Mouse (Mus musculus): ENCODE results near the gene Polr2g.

DNA sequence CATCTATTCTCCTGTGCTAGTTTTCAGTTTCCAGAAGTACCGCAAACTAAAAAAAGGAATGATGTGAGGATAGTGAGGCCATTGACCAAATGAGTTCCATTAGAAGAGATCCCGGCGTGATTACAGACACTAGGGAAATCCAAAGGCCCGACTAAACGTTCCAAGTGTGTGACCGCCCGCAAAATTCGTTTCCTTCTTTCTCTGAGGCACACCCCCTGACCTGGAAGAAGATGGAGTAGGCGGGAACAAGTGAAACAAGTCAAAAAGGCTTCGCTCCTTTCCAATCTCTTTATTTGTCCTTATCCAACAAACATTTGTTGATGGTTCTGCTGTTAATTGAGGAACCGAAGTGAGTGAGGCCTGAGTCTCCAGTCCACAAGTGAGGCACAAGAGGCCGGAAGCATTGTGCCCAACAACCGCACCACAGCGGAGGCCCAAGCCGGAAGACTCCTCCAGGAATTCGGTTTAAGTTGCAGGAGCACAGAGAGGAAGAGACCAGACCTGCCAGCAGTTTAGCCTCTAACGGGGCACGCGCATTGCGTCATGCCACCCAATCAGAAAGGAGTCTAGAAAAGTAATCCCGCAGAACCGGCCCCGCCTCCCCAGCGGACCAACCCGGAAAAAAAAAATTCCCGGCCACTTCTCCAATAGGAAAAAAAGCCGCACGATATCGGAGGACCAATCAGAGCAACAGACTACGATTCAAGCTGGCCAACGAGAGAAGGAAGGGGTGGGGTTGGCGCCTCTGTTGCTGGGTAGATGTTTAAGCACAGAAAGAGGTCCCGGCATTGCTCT, 20.6 kb upstream of the Polr2g start, which contains the start of gene Ttc9c:
- TF ChIP-seq POLR2AphosphoS2 (IDR thresholded peaks at IDR 0.05; ENCODE audit: insufficient read length, low read depth) = peak; percentile 78
- no peak for TF ChIP-seq MYOG (IDR thresholded peaks at IDR 0.05; ENCODE audit: control insufficient read depth in 1 of 3, insufficient read depth in 1 of 3, insufficient read length in 2 of 3, low read depth in 2 of 3)
- no peak for TF ChIP-seq USF1 (IDR thresholded peaks at IDR 0.05; ENCODE audit: low read depth)
- no peak for TF ChIP-seq TCF12 (IDR thresholded peaks at IDR 0.05; ENCODE audit: insufficient read depth, poor library complexity, severe bottlenecking)
- peak; percentile 69 for TF ChIP-seq POLR2A (IDR thresholded peaks at IDR 0.05; ENCODE audit: insufficient read length, low read depth)
- no peak for TF ChIP-seq REST (IDR thresholded peaks at IDR 0.05; ENCODE audit: insufficient read depth, insufficient read length)
- TF ChIP-seq SRF (IDR thresholded peaks at IDR 0.05; ENCODE audit: control insufficient read depth, insufficient read length, low read depth) = no peak
- TF ChIP-seq MYOD1 (IDR thresholded peaks at IDR 0.05; ENCODE audit: control insufficient read depth in 1 of 3, insufficient read length in 2 of 3, low read depth in 2 of 3) = no peak
- no peak for TF ChIP-seq TCF3 (IDR thresholded peaks at IDR 0.05; ENCODE audit: insufficient read length, low read depth)
- TF ChIP-seq E2F4 (IDR thresholded peaks at IDR 0.05; ENCODE audit: insufficient read depth) = no peak

All from myocyte (in vitro differentiated cells).